Mouse (Mus musculus): ENCODE data around the gene Tiprl. TPM values are rescaled to one million over a fixed set of nuclear protein-coding genes. Genes with fewer than 3 reads are reported as not detected.

Tiprl gene
- 34.7 and 38.3 TPM in 2 replicates for polyA plus RNA-seq (2012; rRNA removed)

GRCm38 (mm10) chr1:165236321-165237298 is at the start of gene Tiprl:
Tiprl (minus strand) TSS chr1:165236996.
- Histone ChIP-seq H3K4me3 (ENCODE audit: control insufficient read depth, insufficient read depth, low read length) (peak within 1 kb of the TSS; percentile 81), H3K4me1 (replicated peaks; ENCODE audit: control insufficient read depth, insufficient read depth, low read length) (peaks cover 5% of the 10 kb centered on the region), H3K27ac (ENCODE audit: control insufficient read depth, insufficient read depth, low read length) (peak within 1 kb of the TSS; percentile 23; the same call in 1 of the 2 replicates), H3K27me3 (ENCODE audit: control insufficient read depth, insufficient read depth, low read length) (no peaks in the 10 kb centered on the region), H3K36me3 (ENCODE audit: control insufficient read depth, insufficient read depth, low read length) (no peaks in the 10 kb centered on the region)
- under 1% methylated on average over 76 of the region's 76 CpGs for WGBS
- peak; percentile 96 for DNase-seq
- TF ChIP-seq CTCF (IDR thresholded peaks at IDR 0.05; ENCODE audit: borderline replicate concordance, control insufficient read depth, extremely low read depth, insufficient read depth, low read length, poor library complexity) (no peak), POLR2A (IDR thresholded peaks at IDR 0.05; ENCODE audit: control insufficient read depth, extremely low read depth, insufficient read depth, low read length, poor library complexity) (peak; percentile 61)

DNA sequence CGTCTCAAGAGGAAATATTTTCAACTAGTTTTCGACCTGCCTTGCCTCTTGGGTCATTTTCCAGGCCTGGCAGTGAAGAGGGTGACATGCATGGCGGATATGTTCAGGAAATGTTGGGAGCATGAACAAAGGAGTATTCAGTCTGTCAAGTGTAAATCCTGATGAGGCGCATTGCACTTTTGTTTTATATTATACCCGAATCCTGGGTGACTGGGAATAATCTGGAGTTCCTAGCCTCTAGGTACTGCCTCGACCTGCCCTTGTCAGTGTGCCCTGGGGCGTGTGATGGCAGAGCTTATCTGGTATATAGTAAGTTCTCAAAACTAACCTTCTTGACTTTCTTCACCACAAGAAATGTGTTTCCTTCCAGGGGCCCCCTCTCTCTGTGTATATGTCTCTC is 47.3 kb upstream of the Tiprl start:
- no peak overlapping the region for H3K27ac ChIP-seq (ENCODE audit: control insufficient read depth, insufficient read depth, low read length)
- peaks cover 8% of the 10 kb centered on the region for H3K4me1 ChIP-seq (replicated peaks; ENCODE audit: control insufficient read depth, insufficient read depth, low read length)
- no peak overlapping the region for H3K4me3 ChIP-seq (ENCODE audit: control insufficient read depth, insufficient read depth, low read length)
- 80% methylated on average over 7 of the region's 7 CpGs for WGBS
- TF ChIP-seq CTCF (IDR thresholded peaks at IDR 0.05; ENCODE audit: borderline replicate concordance, control insufficient read depth, extremely low read depth, insufficient read depth, low read length, poor library complexity) (no peak), POLR2A (IDR thresholded peaks at IDR 0.05; ENCODE audit: control insufficient read depth, extremely low read depth, insufficient read depth, low read length, poor library complexity) (no peak)
- no peaks in the 10 kb centered on the region for H3K36me3 ChIP-seq (ENCODE audit: control insufficient read depth, insufficient read depth, low read length)
- peaks cover 2% of the 10 kb centered on the region for H3K27me3 ChIP-seq (ENCODE audit: control insufficient read depth, insufficient read depth, low read length)
- no peak for DNase-seq

- no peaks in the 10 kb centered on the region for H3K36me3 ChIP-seq (ENCODE audit: control insufficient read depth, insufficient read depth, low read length)
- no peak for DNase-seq
- 92% methylated on average over 7 of the region's 7 CpGs for WGBS
- H3K27me3 ChIP-seq (ENCODE audit: control insufficient read depth, insufficient read depth, low read length), result peaks cover 2% of the 10 kb centered on the region
- TF ChIP-seq POLR2A (IDR thresholded peaks at IDR 0.05; ENCODE audit: control insufficient read depth, extremely low read depth, insufficient read depth, low read length, poor library complexity) (no peak), CTCF (IDR thresholded peaks at IDR 0.05; ENCODE audit: borderline replicate concordance, control insufficient read depth, extremely low read depth, insufficient read depth, low read length, poor library complexity) (no peak)
- no peak overlapping the region for H3K27ac ChIP-seq (ENCODE audit: control insufficient read depth, insufficient read depth, low read length)
- H3K4me1 ChIP-seq (replicated peaks; ENCODE audit: control insufficient read depth, insufficient read depth, low read length), result peaks cover 8% of the 10 kb centered on the region
- no peak overlapping the region for H3K4me3 ChIP-seq (ENCODE audit: control insufficient read depth, insufficient read depth, low read length)
Measured at GRCm38 (mm10) chr1:165282967-165283345, 46.2 kb upstream of the Tiprl start.

GRCm38 (mm10) chr1:165282222-165282966 is 45.6 kb upstream of the Tiprl start:
- no peaks in the 10 kb centered on the region for H3K36me3 ChIP-seq (ENCODE audit: control insufficient read depth, insufficient read depth, low read length)
- H3K27me3 ChIP-seq (ENCODE audit: control insufficient read depth, insufficient read depth, low read length), result peaks cover 2% of the 10 kb centered on the region
- no peak overlapping the region for H3K27ac ChIP-seq (ENCODE audit: control insufficient read depth, insufficient read depth, low read length)
- peaks cover 8% of the 10 kb centered on the region for H3K4me1 ChIP-seq (replicated peaks; ENCODE audit: control insufficient read depth, insufficient read depth, low read length)
- H3K4me3 ChIP-seq (ENCODE audit: control insufficient read depth, insufficient read depth, low read length), result peak overlapping the region; percentile 49
- no peak for TF ChIP-seq CTCF (IDR thresholded peaks at IDR 0.05; ENCODE audit: borderline replicate concordance, control insufficient read depth, extremely low read depth, insufficient read depth, low read length, poor library complexity)
- no peak for TF ChIP-seq POLR2A (IDR thresholded peaks at IDR 0.05; ENCODE audit: control insufficient read depth, extremely low read depth, insufficient read depth, low read length, poor library complexity)
- WGBS, result 9% methylated on average over 35 of the region's 35 CpGs
- DNase-seq, result no peak

DNA sequence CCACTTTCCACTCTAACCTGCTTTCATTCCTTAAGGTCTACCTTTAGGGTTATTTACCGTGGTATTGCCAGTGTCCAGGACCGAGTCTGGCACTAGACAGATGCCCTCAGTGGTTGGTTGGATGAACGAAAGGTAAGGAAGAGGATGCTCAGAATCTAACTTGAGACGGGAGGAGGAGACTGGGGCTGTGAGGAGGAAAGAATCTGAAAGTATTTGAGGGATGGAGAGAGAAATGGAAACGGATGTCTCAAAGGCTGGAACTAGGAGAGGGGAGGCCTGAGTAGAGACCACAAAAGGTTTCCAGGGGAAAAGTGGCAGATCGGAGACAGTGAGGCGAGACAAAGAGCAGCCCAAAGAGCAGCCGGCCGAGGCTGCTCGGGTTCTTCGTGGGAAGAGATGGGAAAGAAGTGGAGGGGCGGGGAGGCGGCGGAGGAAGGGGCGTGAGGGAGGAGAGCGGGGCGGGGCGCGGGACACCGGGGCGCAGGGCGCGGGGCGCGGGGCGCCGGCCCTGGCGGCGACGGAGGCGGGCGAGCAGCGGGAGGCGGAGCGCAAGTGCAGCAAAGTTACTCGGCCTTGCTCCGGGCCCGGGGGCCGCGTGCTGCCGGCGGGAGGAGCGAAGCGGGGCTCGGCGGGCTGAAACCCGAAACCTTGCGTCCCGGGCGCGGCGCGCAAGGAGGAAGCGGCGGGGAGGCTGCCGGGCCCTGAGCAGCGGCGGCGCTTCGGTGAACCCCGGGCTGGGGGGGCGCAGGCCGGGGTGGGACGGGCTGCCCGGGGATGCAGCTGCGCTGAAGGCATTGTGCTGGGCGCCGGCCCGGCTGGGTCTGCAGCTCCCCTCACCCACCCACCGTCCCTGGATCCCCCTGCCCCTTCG is 44.8 kb upstream of the Tiprl start:
- TF ChIP-seq POLR2A (IDR thresholded peaks at IDR 0.05; ENCODE audit: control insufficient read depth, extremely low read depth, insufficient read depth, low read length, poor library complexity) (no peak), CTCF (IDR thresholded peaks at IDR 0.05; ENCODE audit: borderline replicate concordance, control insufficient read depth, extremely low read depth, insufficient read depth, low read length, poor library complexity) (no peak)
- peak overlapping the region; percentile 49 for H3K4me3 ChIP-seq (ENCODE audit: control insufficient read depth, insufficient read depth, low read length)
- peaks cover 8% of the 10 kb centered on the region for H3K4me1 ChIP-seq (replicated peaks; ENCODE audit: control insufficient read depth, insufficient read depth, low read length)
- H3K36me3 ChIP-seq (ENCODE audit: control insufficient read depth, insufficient read depth, low read length), result no peaks in the 10 kb centered on the region
- no peak overlapping the region for H3K27ac ChIP-seq (ENCODE audit: control insufficient read depth, insufficient read depth, low read length)
- DNase-seq, result peak; percentile 48
- 3% methylated on average over 66 of the region's 71 CpGs for WGBS
- peaks cover 2% of the 10 kb centered on the region for H3K27me3 ChIP-seq (ENCODE audit: control insufficient read depth, insufficient read depth, low read length)
